Mouse (Mus musculus): ENCODE results near the gene Spock1.

Gene Spock1

GRCm38 (mm10) chr13:57659872-57660271 is 248.3 kb downstream of the Spock1 start:
- DNase-seq (ENCODE audit: low read depth, low spot score): no peak
- H3K27me3 ChIP-seq (ENCODE audit: control insufficient read depth, insufficient read depth, low read length, poor library complexity, severe bottlenecking): no peaks in the 10 kb centered on the region
- H3K36me3 ChIP-seq (ENCODE audit: control insufficient read depth, insufficient read depth, low read length, poor library complexity, severe bottlenecking): no peaks in the 10 kb centered on the region

GRCm38 (mm10) chr13:57656606-57657005 is 251.5 kb downstream of the Spock1 start:
- Histone ChIP-seq H3K27me3 (ENCODE audit: control insufficient read depth, insufficient read depth, low read length, poor library complexity, severe bottlenecking) (no peaks in the 10 kb centered on the region), H3K36me3 (ENCODE audit: control insufficient read depth, insufficient read depth, low read length, poor library complexity, severe bottlenecking) (no peaks in the 10 kb centered on the region)
- no peak for DNase-seq (ENCODE audit: low read depth, low spot score)

- Histone ChIP-seq H3K36me3 (ENCODE audit: control insufficient read depth, insufficient read depth, low read length, poor library complexity, severe bottlenecking) (no peaks in the 10 kb centered on the region), H3K27me3 (ENCODE audit: control insufficient read depth, insufficient read depth, low read length, poor library complexity, severe bottlenecking) (no peaks in the 10 kb centered on the region)
- no peak for DNase-seq (ENCODE audit: low read depth, low spot score)
Observed at GRCm38 (mm10) chr13:57654362-57654761, 253.8 kb downstream of the Spock1 start.

- H3K36me3 ChIP-seq (ENCODE audit: control insufficient read depth, insufficient read depth, low read length, poor library complexity, severe bottlenecking): no peaks in the 10 kb centered on the region
- no peaks in the 10 kb centered on the region for H3K27me3 ChIP-seq (ENCODE audit: control insufficient read depth, insufficient read depth, low read length, poor library complexity, severe bottlenecking)
- no peak for DNase-seq (ENCODE audit: low read depth, low spot score)
Observed at GRCm38 (mm10) chr13:57651236-57651635, 256.9 kb downstream of the Spock1 start.

GRCm38 (mm10) chr13:57648784-57649183 is 259.3 kb downstream of the Spock1 start:
- DNase-seq (ENCODE audit: low read depth, low spot score): no peak

GRCm38 (mm10) chr13:57647456-57647855 is 260.7 kb downstream of the Spock1 start:
- Histone ChIP-seq H3K36me3 (ENCODE audit: control insufficient read depth, insufficient read depth, low read length, poor library complexity, severe bottlenecking) (no peaks in the 10 kb centered on the region), H3K27me3 (ENCODE audit: control insufficient read depth, insufficient read depth, low read length, poor library complexity, severe bottlenecking) (no peaks in the 10 kb centered on the region)
- no peak for DNase-seq (ENCODE audit: low read depth, low spot score)

More at GRCm38 (mm10) chr13:57648784-57649183, 259.3 kb downstream of the Spock1 start:
- H3K27me3 ChIP-seq (ENCODE audit: control insufficient read depth, insufficient read depth, low read length, poor library complexity, severe bottlenecking): no peaks in the 10 kb centered on the region
- H3K36me3 ChIP-seq (ENCODE audit: control insufficient read depth, insufficient read depth, low read length, poor library complexity, severe bottlenecking): no peaks in the 10 kb centered on the region

- Histone ChIP-seq H3K36me3 (ENCODE audit: control insufficient read depth, insufficient read depth, low read length, poor library complexity, severe bottlenecking) (no peaks in the 10 kb centered on the region), H3K27me3 (ENCODE audit: control insufficient read depth, insufficient read depth, low read length, poor library complexity, severe bottlenecking) (no peaks in the 10 kb centered on the region)
- DNase-seq (ENCODE audit: low read depth, low spot score): no peak
Observed at GRCm38 (mm10) chr13:57643036-57643435, 265.1 kb downstream of the Spock1 start.

- Histone ChIP-seq H3K27me3 (ENCODE audit: control insufficient read depth, insufficient read depth, low read length, poor library complexity, severe bottlenecking) (no peaks in the 10 kb centered on the region), H3K36me3 (ENCODE audit: control insufficient read depth, insufficient read depth, low read length, poor library complexity, severe bottlenecking) (no peaks in the 10 kb centered on the region)
- no peak for DNase-seq (ENCODE audit: low read depth, low spot score)
Observed at GRCm38 (mm10) chr13:57641649-57642048, 266.5 kb downstream of the Spock1 start.

- DNase-seq (ENCODE audit: low read depth, low spot score): no peak
- Histone ChIP-seq H3K36me3 (ENCODE audit: control insufficient read depth, insufficient read depth, low read length, poor library complexity, severe bottlenecking) (no peaks in the 10 kb centered on the region), H3K27me3 (ENCODE audit: control insufficient read depth, insufficient read depth, low read length, poor library complexity, severe bottlenecking) (no peaks in the 10 kb centered on the region)
Observed at GRCm38 (mm10) chr13:57640968-57641367, 267.2 kb downstream of the Spock1 start.

- DNase-seq (ENCODE audit: low read depth, low spot score): no peak
- no peaks in the 10 kb centered on the region for H3K36me3 ChIP-seq (ENCODE audit: control insufficient read depth, insufficient read depth, low read length, poor library complexity, severe bottlenecking)
- no peaks in the 10 kb centered on the region for H3K27me3 ChIP-seq (ENCODE audit: control insufficient read depth, insufficient read depth, low read length, poor library complexity, severe bottlenecking)
Observed at GRCm38 (mm10) chr13:57638820-57639219, 269.3 kb downstream of the Spock1 start.

- Histone ChIP-seq H3K36me3 (ENCODE audit: control insufficient read depth, insufficient read depth, low read length, poor library complexity, severe bottlenecking) (no peaks in the 10 kb centered on the region), H3K27me3 (ENCODE audit: control insufficient read depth, insufficient read depth, low read length, poor library complexity, severe bottlenecking) (no peaks in the 10 kb centered on the region)
- no peak for DNase-seq (ENCODE audit: low read depth, low spot score)
Observed at GRCm38 (mm10) chr13:57637606-57638132, 270.5 kb downstream of the Spock1 start.

GRCm38 (mm10) chr13:57637080-57637572 is 271.0 kb downstream of the Spock1 start:
- Histone ChIP-seq H3K27me3 (ENCODE audit: control insufficient read depth, insufficient read depth, low read length, poor library complexity, severe bottlenecking) (no peaks in the 10 kb centered on the region), H3K36me3 (ENCODE audit: control insufficient read depth, insufficient read depth, low read length, poor library complexity, severe bottlenecking) (no peaks in the 10 kb centered on the region)
- DNase-seq (ENCODE audit: low read depth, low spot score): no peak

- no peak for DNase-seq (ENCODE audit: low read depth, low spot score)
- Histone ChIP-seq H3K36me3 (ENCODE audit: control insufficient read depth, insufficient read depth, low read length, poor library complexity, severe bottlenecking) (no peaks in the 10 kb centered on the region), H3K27me3 (ENCODE audit: control insufficient read depth, insufficient read depth, low read length, poor library complexity, severe bottlenecking) (no peaks in the 10 kb centered on the region)
Observed at GRCm38 (mm10) chr13:57636196-57637015, 271.7 kb downstream of the Spock1 start.

GRCm38 (mm10) chr13:57630532-57630931 is 277.6 kb downstream of the Spock1 start:
- no peaks in the 10 kb centered on the region for H3K36me3 ChIP-seq (ENCODE audit: control insufficient read depth, insufficient read depth, low read length, poor library complexity, severe bottlenecking)
- no peak for DNase-seq (ENCODE audit: low read depth, low spot score)

GRCm38 (mm10) chr13:57628218-57628617 is 279.9 kb downstream of the Spock1 start:
- Histone ChIP-seq H3K27me3 (ENCODE audit: control insufficient read depth, insufficient read depth, low read length, poor library complexity, severe bottlenecking) (no peaks in the 10 kb centered on the region), H3K36me3 (ENCODE audit: control insufficient read depth, insufficient read depth, low read length, poor library complexity, severe bottlenecking) (no peaks in the 10 kb centered on the region)
- no peak for DNase-seq (ENCODE audit: low read depth, low spot score)

More at GRCm38 (mm10) chr13:57630532-57630931, 277.6 kb downstream of the Spock1 start:
- H3K27me3 ChIP-seq (ENCODE audit: control insufficient read depth, insufficient read depth, low read length, poor library complexity, severe bottlenecking): no peaks in the 10 kb centered on the region

Measured in splenic B cell, adult 2 months (primary cell).